Mouse (Mus musculus) liver, embryonic 12.5 days (tissue): ENCODE measurements around the gene Svs1. TPM values are rescaled to one million over a fixed set of nuclear protein-coding genes. Genes with fewer than 3 reads are reported as not detected.
"Not testable (repeated sequence)": the region's sequence is repeated elsewhere in the genome, so short reads cannot be mapped to it uniquely, and the experiment has no call there.

Source experiments
- ATAC-seq: fragments of 200-750 bp; cut with Nextera tagmentation; 2 replicates; pipeline ENCODE4 v1.8.0; 2017; ENCODE audit warnings: moderate number of reproducible peaks, mild to moderate bottlenecking, moderate library complexity
- H3K27ac ChIP-seq: fragments of 300-500 bp; sonication (generic); 2 replicates; pipeline ENCODE4 v1.5.1; 2016; ENCODE audit warnings: mild to moderate bottlenecking
- H3K27me3 ChIP-seq: fragments of 300-500 bp; sonication (generic); replicated peaks from 2 replicates; pipeline ENCODE4 v1.6.1; 2016; ENCODE audit warnings: mild to moderate bottlenecking, moderate library complexity
- H3K36me3 ChIP-seq: fragments of 300-500 bp; sonication (generic); 2 replicates; pipeline ENCODE4 v1.6.1; 2016; ENCODE audit warnings: mild to moderate bottlenecking, moderate library complexity
- H3K4me1 ChIP-seq: fragments of 300-500 bp; sonication (generic); 2 replicates; pipeline ENCODE4 v1.6.1; 2016
- H3K4me2 ChIP-seq: fragments of 300-500 bp; sonication (generic); 2 replicates; pipeline ENCODE4 v1.6.1; 2016; ENCODE audit warnings: mild to moderate bottlenecking, moderate library complexity
- H3K4me3 ChIP-seq: fragments of 300-500 bp; sonication (generic); 2 replicates; pipeline ENCODE4 v1.5.1; 2016; ENCODE audit warnings: mild to moderate bottlenecking, moderate library complexity
- H3K9ac ChIP-seq: fragments of 300-500 bp; sonication (generic); 2 replicates; pipeline ENCODE4 v1.6.1; 2016; ENCODE audit warnings: mild to moderate bottlenecking, moderate library complexity
- H3K9me3 ChIP-seq: fragments of 300-500 bp; sonication (generic); replicated peaks from 2 replicates; pipeline ENCODE4 v1.6.1; 2016; ENCODE audit warnings: mild to moderate bottlenecking, moderate library complexity
- WGBS: fragments of 180-500 bp; shearing (Covaris S2); methylation state at CpG from one replicate; pipeline ENCODE4 v1.1.7; 2016; ENCODE audit not compliant: insufficient replicate concordance; 5-methylcytosine and 5-hydroxymethylcytosine counted together
- polyA plus RNA-seq: library from polyadenylated mRNA; unstranded; fragments of >200 nt; fragmentation: Nextera tagmentation; extraction: Ambion mirVana; gene quantifications from 2 replicates; pipeline ENCODE4 v1.2.1, GENCODE M21; 2016

Svs1 gene
- not detected in 2 replicates for polyA plus RNA-seq

GRCm38 (mm10) chr6:48986444-48986990, at the start of gene Svs1:
Svs1 (plus strand) TSS chr6:48986861.
- Histone ChIP-seq H3K4me3 (no peak within 1 kb of the TSS), H3K9me3 (no peaks in the 10 kb centered on the region), H3K27me3 (no peaks in the 10 kb centered on the region), H3K36me3 (no peaks in the 10 kb centered on the region), H3K9ac (no peak within 1 kb of the TSS), H3K4me1 (no peaks in the 10 kb centered on the region), H3K4me2 (no peak within 1 kb of the TSS), H3K27ac (no peak within 1 kb of the TSS)
- WGBS = 27% methylated on average over 7 of the region's 7 CpGs
- no peak for ATAC-seq

GRCm38 (mm10) chr6:48949596-48949995, 37.1 kb upstream of the Svs1 start:
- Histone ChIP-seq H3K27me3 (no peaks in the 10 kb centered on the region), H3K27ac (no peak overlapping the region), H3K4me1 (no peaks in the 10 kb centered on the region), H3K4me3 (no peak overlapping the region), H3K9ac (no peak overlapping the region), H3K9me3 (peaks cover under 1% of the 10 kb centered on the region; the same call in 1 of the 2 replicates), H3K36me3 (no peaks in the 10 kb centered on the region), H3K4me2 (no peak overlapping the region)
- ATAC-seq = no peak
- 43% methylated on average over 2 of the region's 2 CpGs for WGBS

- Histone ChIP-seq H3K9me3 (no peaks in the 10 kb centered on the region), H3K36me3 (no peaks in the 10 kb centered on the region), H3K4me1 (no peaks in the 10 kb centered on the region), H3K9ac (no peak overlapping the region), H3K4me3 (no peak overlapping the region), H3K4me2 (no peak overlapping the region), H3K27ac (no peak overlapping the region), H3K27me3 (no peaks in the 10 kb centered on the region)
- 68% methylated on average over 5 of the region's 5 CpGs for WGBS
- no peak for ATAC-seq
Measured at GRCm38 (mm10) chr6:48950676-48951075, 36.0 kb upstream of the Svs1 start.

- Histone ChIP-seq H3K27me3 (no peaks in the 10 kb centered on the region), H3K9me3 (no peaks in the 10 kb centered on the region), H3K4me2 (no peak overlapping the region), H3K9ac (no peak overlapping the region), H3K36me3 (no peaks in the 10 kb centered on the region), H3K27ac (no peak overlapping the region), H3K4me1 (no peaks in the 10 kb centered on the region), H3K4me3 (no peak overlapping the region)
- 40% methylated on average over 6 of the region's 6 CpGs for WGBS
- ATAC-seq = no peak
Measured at GRCm38 (mm10) chr6:48951630-48952029, 35.0 kb upstream of the Svs1 start.

- Histone ChIP-seq H3K9me3 (no peaks in the 10 kb centered on the region), H3K36me3 (no peaks in the 10 kb centered on the region), H3K27me3 (no peaks in the 10 kb centered on the region), H3K4me3 (no peak overlapping the region), H3K4me1 (no peaks in the 10 kb centered on the region), H3K27ac (no peak overlapping the region), H3K9ac (no peak overlapping the region), H3K4me2 (no peak overlapping the region)
- no peak for ATAC-seq
- 58% methylated on average over 5 of the region's 5 CpGs for WGBS
Measured at GRCm38 (mm10) chr6:48953220-48953619, 33.4 kb upstream of the Svs1 start.

GRCm38 (mm10) chr6:48954211-48954610, 32.5 kb upstream of the Svs1 start:
- Histone ChIP-seq H3K4me3 (no peak overlapping the region), H3K27ac (no peak overlapping the region), H3K4me2 (no peak overlapping the region), H3K36me3 (no peaks in the 10 kb centered on the region), H3K9me3 (no peaks in the 10 kb centered on the region), H3K27me3 (no peaks in the 10 kb centered on the region), H3K9ac (no peak overlapping the region), H3K4me1 (no peaks in the 10 kb centered on the region)
- WGBS = 68% methylated on average over 5 of the region's 5 CpGs
- no peak for ATAC-seq

GRCm38 (mm10) chr6:48954946-48955345, 31.7 kb upstream of the Svs1 start:
- Histone ChIP-seq H3K9me3 (no peaks in the 10 kb centered on the region), H3K27me3 (no peaks in the 10 kb centered on the region), H3K4me3 (no peak overlapping the region), H3K4me2 (no peak overlapping the region), H3K4me1 (no peaks in the 10 kb centered on the region), H3K27ac (no peak overlapping the region), H3K9ac (no peak overlapping the region), H3K36me3 (no peaks in the 10 kb centered on the region)
- WGBS = 35% methylated on average over 1 of the region's 1 CpGs
- no peak for ATAC-seq

- 57% methylated on average over 4 of the region's 4 CpGs for WGBS
- no peaks in the 10 kb centered on the region for H3K4me1 ChIP-seq
- H3K27ac ChIP-seq = no peak overlapping the region
- no peak overlapping the region for H3K4me2 ChIP-seq
- no peaks in the 10 kb centered on the region for H3K27me3 ChIP-seq
- no peaks in the 10 kb centered on the region for H3K36me3 ChIP-seq
- ATAC-seq = no peak
- no peaks in the 10 kb centered on the region for H3K9me3 ChIP-seq
- H3K4me3 ChIP-seq = no peak overlapping the region
- H3K9ac ChIP-seq = no peak overlapping the region
Measured at GRCm38 (mm10) chr6:48956785-48957184, 29.9 kb upstream of the Svs1 start.

- ATAC-seq = no peak
- Histone ChIP-seq H3K4me1 (no peaks in the 10 kb centered on the region), H3K9ac (no peak overlapping the region), H3K4me2 (no peak overlapping the region), H3K27ac (no peak overlapping the region), H3K36me3 (no peaks in the 10 kb centered on the region), H3K4me3 (no peak overlapping the region), H3K9me3 (no peaks in the 10 kb centered on the region), H3K27me3 (no peaks in the 10 kb centered on the region)
- WGBS = 48% methylated on average over 1 of the region's 1 CpGs
Measured at GRCm38 (mm10) chr6:48958053-48958452, 28.6 kb upstream of the Svs1 start.

- not testable (repeated sequence) for H3K27ac ChIP-seq, H3K4me1 ChIP-seq, H3K27me3 ChIP-seq, H3K9me3 ChIP-seq, H3K4me2 ChIP-seq, ATAC-seq, H3K4me3 ChIP-seq, H3K9ac ChIP-seq, H3K36me3 ChIP-seq
- 28% methylated on average over 7 of the region's 7 CpGs for WGBS
Measured at GRCm38 (mm10) chr6:48959151-48959550, 27.5 kb upstream of the Svs1 start.

- not testable (repeated sequence) for ATAC-seq
Measured at GRCm38 (mm10) chr6:48966696-48967095, 20.0 kb upstream of the Svs1 start.

GRCm38 (mm10) chr6:48967868-48968267, 18.8 kb upstream of the Svs1 start:
- H3K4me3 ChIP-seq = no peak overlapping the region
- H3K36me3 ChIP-seq = no peaks in the 10 kb centered on the region
- no peaks in the 10 kb centered on the region for H3K27me3 ChIP-seq
- no peak overlapping the region for H3K27ac ChIP-seq
- H3K4me1 ChIP-seq = no peaks in the 10 kb centered on the region
- H3K9ac ChIP-seq = no peak overlapping the region
- no peaks in the 10 kb centered on the region for H3K9me3 ChIP-seq
- ATAC-seq = no peak
- H3K4me2 ChIP-seq = no peak overlapping the region

More at GRCm38 (mm10) chr6:48966696-48967095, 20.0 kb upstream of the Svs1 start:
- H3K27me3 ChIP-seq, H3K4me2 ChIP-seq, H3K9me3 ChIP-seq, H3K4me3 ChIP-seq, H3K9ac ChIP-seq, H3K36me3 ChIP-seq, H3K4me1 ChIP-seq, H3K27ac ChIP-seq: not testable (repeated sequence)
- 68% methylated on average over 5 of the region's 5 CpGs for WGBS

GRCm38 (mm10) chr6:48974663-48975062, 12.0 kb upstream of the Svs1 start, which contains the start of gene Doxl2:
Doxl2 (plus strand) TSS chr6:48974963.
- no peak for ATAC-seq
- Histone ChIP-seq H3K9ac (no peak within 1 kb of the TSS), H3K4me2 (no peak within 1 kb of the TSS), H3K4me3 (no peak within 1 kb of the TSS), H3K4me1 (no peaks in the 10 kb centered on the region), H3K36me3 (no peaks in the 10 kb centered on the region), H3K27ac (no peak within 1 kb of the TSS), H3K27me3 (no peaks in the 10 kb centered on the region), H3K9me3 (no peaks in the 10 kb centered on the region)
- 69% methylated on average over 2 of the region's 2 CpGs for WGBS
